Mouse (Mus musculus) limb, embryonic 12.5 days (tissue): ENCODE data around the gene Lgalsl. TPM values are rescaled to one million over a fixed set of nuclear protein-coding genes. Genes with fewer than 3 reads are reported as not detected.

Source experiments
- ATAC-seq: fragments of 200-750 bp; cut with Nextera tagmentation; 2 replicates; pipeline ENCODE4 v1.8.0; 2017; ENCODE audit warnings: low read depth, moderate TSS enrichment; ENCODE audit not compliant: insufficient number of reproducible peaks, insufficient read depth, low FRiP score, low TSS enrichment
- H3K27ac ChIP-seq: fragments of 300-500 bp; sonication (generic); 2 replicates; pipeline ENCODE4 v1.5.1; 2016; ENCODE audit warnings: mild to moderate bottlenecking, moderate library complexity
- H3K27me3 ChIP-seq: fragments of 300-500 bp; sonication (generic); 2 replicates; pipeline ENCODE4 v1.6.1; 2016; ENCODE audit warnings: mild to moderate bottlenecking, moderate library complexity
- H3K36me3 ChIP-seq: fragments of 300-500 bp; sonication (generic); 2 replicates; pipeline ENCODE4 v1.6.1; 2016; ENCODE audit warnings: mild to moderate bottlenecking, moderate library complexity
- H3K4me1 ChIP-seq: fragments of 300-500 bp; sonication (generic); replicated peaks from 2 replicates; pipeline ENCODE4 v1.6.1; 2016
- H3K4me2 ChIP-seq: fragments of 300-500 bp; sonication (generic); 2 replicates; pipeline ENCODE4 v1.6.1; 2016; ENCODE audit warnings: mild to moderate bottlenecking, moderate library complexity
- H3K4me3 ChIP-seq: fragments of 300-500 bp; sonication (generic); replicated peaks from 2 replicates; pipeline ENCODE4 v1.5.1; 2016; ENCODE audit warnings: mild to moderate bottlenecking
- H3K9ac ChIP-seq: fragments of 300-500 bp; sonication (generic); replicated peaks from 2 replicates; pipeline ENCODE4 v1.6.1; 2016; ENCODE audit warnings: mild to moderate bottlenecking, moderate library complexity
- H3K9me3 ChIP-seq: fragments of 300-500 bp; sonication (generic); 2 replicates; pipeline ENCODE4 v1.6.1; 2016; ENCODE audit warnings: mild to moderate bottlenecking, moderate library complexity
- WGBS: fragments of 180-500 bp; shearing (Covaris S2); methylation state at CpG from one replicate; pipeline ENCODE4 v1.1.7; 2016; 5-methylcytosine and 5-hydroxymethylcytosine counted together
- polyA plus RNA-seq: library from polyadenylated mRNA; unstranded; fragments of >200 nt; fragmentation: Nextera tagmentation; extraction: Ambion mirVana; gene quantifications from 2 replicates; pipeline ENCODE4 v1.2.1, GENCODE M21; 2016

The Lgalsl gene
- polyA plus RNA-seq, 1 experiment from 2014 or later, result 33.7 TPM

DNA sequence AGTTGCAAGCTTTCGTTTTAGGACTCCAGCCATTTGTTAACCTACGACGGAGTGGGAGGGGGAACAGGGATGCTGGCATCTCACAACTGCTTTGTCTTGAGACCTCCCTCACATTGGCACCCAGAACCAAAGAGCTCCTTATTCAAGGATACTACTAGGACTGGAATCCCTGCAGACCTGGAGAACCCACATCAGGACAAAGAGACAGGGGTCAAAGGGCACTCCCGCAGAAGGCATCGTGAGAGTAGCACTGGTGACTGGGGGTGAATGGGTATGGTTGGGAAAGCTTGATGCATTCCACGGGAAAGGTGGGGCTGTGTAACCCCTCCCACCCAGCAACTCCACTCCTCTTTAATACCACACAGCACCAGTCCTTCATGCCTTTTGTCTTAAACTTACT, 29.0 kb upstream of the Lgalsl start:
- Histone ChIP-seq H3K9ac (no peak overlapping the region), H3K4me1 (peaks cover 34% of the 10 kb centered on the region), H3K27ac (peak overlapping the region; percentile 70; the same call in 1 of the 2 replicates), H3K9me3 (no peaks in the 10 kb centered on the region), H3K36me3 (no peaks in the 10 kb centered on the region), H3K4me3 (no peak overlapping the region), H3K4me2 (peak overlapping the region; percentile 7; the same call in 1 of the 2 replicates), H3K27me3 (no peaks in the 10 kb centered on the region)
- ATAC-seq, result no peak
- 49% methylated on average over 6 of the region's 6 CpGs for WGBS

DNA sequence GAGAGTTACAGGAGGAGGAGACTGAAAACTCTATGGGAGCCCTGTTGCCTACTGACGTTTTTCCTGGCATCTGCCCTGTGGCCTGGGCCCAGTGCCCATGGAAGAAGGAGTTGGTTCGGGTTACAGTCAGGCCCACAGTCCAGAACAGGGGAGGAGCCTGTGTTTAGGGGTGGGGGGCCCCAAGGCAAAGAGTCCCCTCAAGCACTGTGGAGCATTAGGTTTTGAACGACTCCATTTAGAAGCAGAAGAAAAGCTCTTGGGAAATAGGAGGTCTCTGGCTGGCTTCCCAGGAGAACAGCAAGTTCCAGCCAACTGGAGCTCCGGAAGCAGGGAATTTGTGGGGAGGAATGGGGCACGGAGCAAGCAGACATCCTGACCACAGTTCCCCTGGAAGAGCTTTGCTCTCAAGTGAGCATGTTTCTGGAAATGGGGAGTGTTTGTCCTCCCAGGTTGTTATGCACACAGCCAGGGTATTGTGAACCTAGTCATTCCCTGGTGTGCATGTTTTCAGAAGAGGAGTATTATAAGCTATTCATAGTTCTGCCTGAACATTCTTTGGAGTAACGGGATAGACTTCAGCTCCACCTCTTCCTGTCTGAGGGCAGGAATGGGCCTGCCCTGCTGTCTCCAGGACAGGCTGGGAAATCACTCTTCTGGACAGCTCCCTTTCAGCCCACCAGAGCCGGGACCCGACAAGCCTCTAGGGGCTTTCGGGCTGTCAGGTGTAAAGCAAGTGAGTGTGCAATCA, 28.2 kb upstream of the Lgalsl start:
- WGBS, result 19% methylated on average over 9 of the region's 9 CpGs
- Histone ChIP-seq H3K36me3 (no peaks in the 10 kb centered on the region), H3K4me2 (peak overlapping the region; percentile 7; the same call in 1 of the 2 replicates), H3K4me1 (peaks cover 34% of the 10 kb centered on the region), H3K4me3 (no peak overlapping the region), H3K27me3 (no peaks in the 10 kb centered on the region), H3K9me3 (no peaks in the 10 kb centered on the region), H3K9ac (no peak overlapping the region), H3K27ac (peak overlapping the region; percentile 70)
- ATAC-seq, result peak; percentile 4; the same call in 1 of the 2 replicates

DNA sequence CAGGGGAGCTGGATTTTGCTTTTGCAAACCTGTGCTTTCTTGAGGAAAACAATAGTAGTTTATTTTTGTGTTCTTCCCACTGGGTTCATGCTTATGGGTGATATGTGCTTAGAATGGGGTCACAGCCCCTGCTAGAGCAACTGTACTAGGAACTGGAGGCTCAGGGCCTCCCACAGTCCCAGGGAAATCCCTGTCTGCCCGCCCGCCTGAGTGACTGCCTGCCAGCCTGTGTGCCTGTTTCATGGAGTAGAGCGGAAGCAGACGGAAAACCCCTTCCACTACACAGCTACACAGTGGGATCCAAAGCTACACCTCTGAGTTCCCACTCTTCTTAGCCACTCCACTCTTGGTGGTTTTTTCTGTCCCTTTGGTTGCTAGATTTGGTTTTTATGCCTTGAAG, 27.1 kb upstream of the Lgalsl start:
- ATAC-seq, result no peak
- peaks cover 34% of the 10 kb centered on the region for H3K4me1 ChIP-seq
- H3K9ac ChIP-seq, result no peak overlapping the region
- no peak overlapping the region for H3K4me3 ChIP-seq
- no peaks in the 10 kb centered on the region for H3K9me3 ChIP-seq
- H3K27me3 ChIP-seq, result no peaks in the 10 kb centered on the region
- 0 out of 2 replicates have a peak overlapping the region, but pooled peaks have one; percentile 70 for H3K27ac ChIP-seq
- WGBS, result 82% methylated on average over 4 of the region's 4 CpGs
- no peaks in the 10 kb centered on the region for H3K36me3 ChIP-seq
- H3K4me2 ChIP-seq, result no peak overlapping the region

DNA sequence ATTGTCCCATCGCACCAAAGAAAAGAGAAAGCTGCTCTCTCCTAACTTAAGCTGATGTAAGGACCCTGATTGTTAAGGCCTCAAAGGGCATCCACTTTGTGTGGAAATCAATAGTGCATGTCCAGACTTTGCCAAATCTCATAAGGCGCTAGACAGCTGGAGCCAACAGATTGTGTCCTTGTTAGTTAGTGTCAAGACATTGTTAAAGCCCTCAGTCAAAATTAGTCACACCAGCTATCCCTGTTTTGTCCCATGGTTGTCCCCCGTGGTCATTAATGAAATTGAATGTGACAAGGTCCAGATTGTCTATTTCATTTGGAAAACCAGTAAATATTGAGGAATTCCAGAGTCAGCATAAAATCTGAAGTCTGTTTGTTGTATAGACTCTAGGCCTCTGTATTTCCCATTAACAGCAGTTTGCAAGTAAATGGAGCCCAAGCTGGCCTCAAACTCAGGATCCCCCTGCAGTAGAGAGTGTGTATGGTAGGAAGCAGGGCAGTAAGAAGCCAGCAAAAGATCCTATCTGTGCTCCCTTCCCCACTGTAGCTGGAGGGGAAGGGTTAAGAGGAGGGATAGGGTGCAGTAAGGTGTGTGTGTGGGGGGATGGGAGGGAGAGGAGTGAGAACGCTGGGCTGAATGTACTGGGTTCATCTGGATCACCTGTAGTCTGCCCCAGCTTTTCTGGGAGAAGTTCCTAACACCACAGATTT, 23.3 kb upstream of the Lgalsl start:
- no peak overlapping the region for H3K4me3 ChIP-seq
- H3K36me3 ChIP-seq, result no peaks in the 10 kb centered on the region
- no peaks in the 10 kb centered on the region for H3K27me3 ChIP-seq
- no peak overlapping the region for H3K27ac ChIP-seq
- H3K4me2 ChIP-seq, result no peak overlapping the region
- peaks cover 32% of the 10 kb centered on the region for H3K4me1 ChIP-seq
- WGBS, result 75% methylated on average over 4 of the region's 4 CpGs
- no peak for ATAC-seq
- no peaks in the 10 kb centered on the region for H3K9me3 ChIP-seq
- H3K9ac ChIP-seq, result no peak overlapping the region

DNA sequence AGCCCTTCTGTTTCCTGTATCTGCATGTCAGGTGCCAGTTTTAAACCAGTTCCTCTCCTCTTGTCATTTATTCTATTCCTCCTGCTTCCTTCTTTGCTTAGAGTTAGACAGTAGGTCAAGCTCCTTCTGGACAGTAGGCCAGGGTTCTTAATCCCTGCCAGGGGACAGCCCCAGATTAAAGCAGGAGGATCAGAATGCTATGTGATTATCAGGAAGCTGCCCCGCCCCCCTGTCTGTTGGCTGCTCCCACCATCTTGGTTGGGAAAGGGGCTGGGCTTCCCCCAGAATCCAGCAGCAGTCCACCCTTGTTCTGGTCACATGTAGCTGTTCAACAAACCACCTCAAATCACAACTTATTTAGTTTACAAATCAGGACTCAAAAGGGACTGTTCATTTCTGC, 19.3 kb upstream of the Lgalsl start:
- H3K9ac ChIP-seq, result no peak overlapping the region
- no peak for ATAC-seq
- peaks cover 12% of the 10 kb centered on the region; the same call in 1 of the 2 replicates for H3K4me1 ChIP-seq
- H3K27ac ChIP-seq, result no peak overlapping the region
- no peak overlapping the region for H3K4me2 ChIP-seq
- no peak overlapping the region for H3K4me3 ChIP-seq
- 87% methylated on average over 1 of the region's 1 CpGs for WGBS
- no peaks in the 10 kb centered on the region for H3K36me3 ChIP-seq
- H3K9me3 ChIP-seq, result no peaks in the 10 kb centered on the region
- no peaks in the 10 kb centered on the region for H3K27me3 ChIP-seq

DNA sequence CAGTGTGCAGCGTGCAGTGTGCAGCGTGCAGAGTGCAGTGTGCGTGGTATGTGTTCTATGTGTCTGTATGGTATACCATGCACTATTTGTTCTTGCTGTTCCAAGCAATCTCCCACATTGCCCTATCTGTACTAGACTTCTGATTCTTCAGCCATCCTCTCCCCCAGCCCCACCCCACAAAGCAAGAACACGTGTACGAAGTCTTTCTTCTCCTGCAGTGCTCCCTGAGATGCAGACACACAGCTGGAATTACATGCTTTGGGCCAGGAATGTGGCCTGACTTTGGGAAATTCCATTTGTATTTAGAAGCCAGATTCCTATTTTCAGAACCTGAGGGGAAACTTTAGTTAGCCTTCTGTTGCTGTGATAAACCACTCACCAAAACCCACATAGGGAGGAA, 18.5 kb upstream of the Lgalsl start:
- no peak overlapping the region for H3K4me2 ChIP-seq
- WGBS, result 71% methylated on average over 5 of the region's 5 CpGs
- no peak overlapping the region for H3K9ac ChIP-seq
- ATAC-seq, result no peak
- H3K27ac ChIP-seq, result no peak overlapping the region
- H3K4me3 ChIP-seq, result no peak overlapping the region
- H3K36me3 ChIP-seq, result no peaks in the 10 kb centered on the region
- H3K9me3 ChIP-seq, result no peaks in the 10 kb centered on the region
- peaks cover 11% of the 10 kb centered on the region; the same call in 1 of the 2 replicates for H3K4me1 ChIP-seq
- H3K27me3 ChIP-seq, result no peaks in the 10 kb centered on the region

DNA sequence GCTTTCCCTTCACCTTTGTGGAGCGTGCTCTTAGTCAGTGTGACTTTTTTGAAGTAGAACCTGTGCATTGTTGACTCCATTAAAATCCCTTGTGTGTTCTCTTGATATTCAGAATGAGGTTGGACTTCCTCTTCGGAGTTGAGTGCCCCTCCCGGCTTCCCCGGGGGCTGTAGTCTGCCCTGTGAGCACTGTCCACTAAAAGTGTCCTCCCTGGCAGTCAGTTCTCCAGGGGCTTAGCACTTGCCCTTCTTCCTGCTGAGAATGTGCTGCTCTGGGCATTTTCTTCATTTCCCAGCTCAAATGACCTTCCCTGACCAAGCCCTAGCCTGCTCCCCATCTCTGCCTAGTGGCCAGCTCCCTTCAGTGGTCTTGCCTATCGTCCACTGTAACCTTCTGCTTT, 6.5 kb upstream of the Lgalsl start:
- no peak overlapping the region for H3K4me2 ChIP-seq
- no peak overlapping the region for H3K4me3 ChIP-seq
- no peak overlapping the region for H3K27ac ChIP-seq
- 86% methylated on average over 5 of the region's 5 CpGs for WGBS
- no peak for ATAC-seq
- no peaks in the 10 kb centered on the region for H3K36me3 ChIP-seq
- peaks cover 9% of the 10 kb centered on the region; the same call in 1 of the 2 replicates for H3K4me1 ChIP-seq
- no peaks in the 10 kb centered on the region for H3K9me3 ChIP-seq
- H3K9ac ChIP-seq, result no peak overlapping the region
- peaks cover 3% of the 10 kb centered on the region; the same call in 1 of the 2 replicates for H3K27me3 ChIP-seq

DNA sequence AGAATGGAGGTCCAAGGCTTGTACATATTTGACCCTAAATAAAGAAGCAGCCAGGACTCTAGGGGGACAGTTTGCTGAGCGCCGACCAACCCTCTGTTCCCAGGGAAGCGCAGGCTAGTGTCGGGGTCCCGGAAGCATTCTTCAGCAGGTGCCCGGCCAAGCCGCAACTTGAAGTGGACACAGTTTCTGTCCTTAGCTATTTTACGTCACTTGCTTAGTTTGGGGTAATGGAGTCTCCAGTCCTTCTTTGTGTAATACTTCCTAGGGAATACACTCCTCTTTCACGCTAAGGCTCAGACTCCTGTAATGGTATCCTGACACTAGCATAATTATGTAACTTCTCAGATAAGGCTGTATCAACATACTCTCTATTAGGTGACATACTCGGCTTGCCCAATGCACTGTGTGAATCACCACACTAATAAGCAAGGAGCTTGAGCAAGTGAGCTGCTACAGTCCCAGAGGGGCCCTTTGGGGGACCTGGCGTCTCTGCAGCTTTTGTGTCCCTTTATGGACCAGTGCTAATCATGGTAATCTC, 813 bp upstream of the Lgalsl start:
- H3K27me3 ChIP-seq, result peaks cover 8% of the 10 kb centered on the region
- H3K36me3 ChIP-seq, result peaks cover 15% of the 10 kb centered on the region
- peak overlapping the region; percentile 85 for H3K4me2 ChIP-seq
- no peak for ATAC-seq
- H3K9ac ChIP-seq, result peak overlapping the region; percentile 92; the same call in 1 of the 2 replicates
- H3K4me1 ChIP-seq, result peaks cover 32% of the 10 kb centered on the region
- H3K27ac ChIP-seq, result no peak overlapping the region
- 22% methylated on average over 11 of the region's 11 CpGs for WGBS
- H3K9me3 ChIP-seq, result no peaks in the 10 kb centered on the region
- peak overlapping the region; percentile 90 for H3K4me3 ChIP-seq

DNA sequence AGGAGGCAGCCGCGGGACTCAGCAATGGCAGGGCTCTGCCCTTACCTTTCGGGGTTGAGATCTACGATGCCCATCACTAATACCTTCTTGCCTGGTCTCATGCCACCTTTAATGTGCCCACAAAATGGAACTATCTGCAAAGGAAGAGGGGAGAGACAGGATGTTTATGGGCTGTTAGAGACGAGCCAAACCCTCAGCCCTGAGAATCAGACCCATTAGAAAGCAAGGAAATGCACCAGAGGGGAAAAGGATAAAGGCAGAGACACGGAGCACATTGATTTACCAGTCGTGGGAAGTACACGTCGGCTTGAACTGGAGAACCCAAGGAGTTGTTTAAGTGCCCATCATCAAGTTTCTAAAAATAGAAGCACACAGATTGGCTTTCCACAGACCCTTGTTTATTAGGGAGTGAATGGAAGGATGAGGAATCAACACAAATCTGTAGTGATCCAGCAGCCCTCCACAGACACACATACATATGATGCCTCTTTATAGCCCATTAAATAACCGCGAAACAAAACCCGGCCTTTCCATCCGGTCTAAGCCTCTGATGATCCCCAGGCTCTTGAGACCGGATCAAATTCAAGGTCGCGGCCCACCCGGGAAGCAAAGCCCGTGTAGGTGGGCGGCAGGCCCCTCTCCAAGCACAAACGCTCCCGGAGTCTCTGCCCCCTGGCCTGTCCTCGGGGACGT, 717 bp downstream of the Lgalsl start:
- Histone ChIP-seq H3K27me3 (peaks cover 8% of the 10 kb centered on the region), H3K4me1 (peaks cover 32% of the 10 kb centered on the region), H3K27ac (peak overlapping the region; percentile 77), H3K9me3 (no peaks in the 10 kb centered on the region), H3K4me2 (peak overlapping the region; percentile 85), H3K9ac (peak overlapping the region; percentile 92), H3K4me3 (peak overlapping the region; percentile 90), H3K36me3 (peaks cover 24% of the 10 kb centered on the region)
- ATAC-seq, result peak; percentile 33; the same call in 1 of the 2 replicates
- WGBS, result 12% methylated on average over 23 of the region's 23 CpGs

DNA sequence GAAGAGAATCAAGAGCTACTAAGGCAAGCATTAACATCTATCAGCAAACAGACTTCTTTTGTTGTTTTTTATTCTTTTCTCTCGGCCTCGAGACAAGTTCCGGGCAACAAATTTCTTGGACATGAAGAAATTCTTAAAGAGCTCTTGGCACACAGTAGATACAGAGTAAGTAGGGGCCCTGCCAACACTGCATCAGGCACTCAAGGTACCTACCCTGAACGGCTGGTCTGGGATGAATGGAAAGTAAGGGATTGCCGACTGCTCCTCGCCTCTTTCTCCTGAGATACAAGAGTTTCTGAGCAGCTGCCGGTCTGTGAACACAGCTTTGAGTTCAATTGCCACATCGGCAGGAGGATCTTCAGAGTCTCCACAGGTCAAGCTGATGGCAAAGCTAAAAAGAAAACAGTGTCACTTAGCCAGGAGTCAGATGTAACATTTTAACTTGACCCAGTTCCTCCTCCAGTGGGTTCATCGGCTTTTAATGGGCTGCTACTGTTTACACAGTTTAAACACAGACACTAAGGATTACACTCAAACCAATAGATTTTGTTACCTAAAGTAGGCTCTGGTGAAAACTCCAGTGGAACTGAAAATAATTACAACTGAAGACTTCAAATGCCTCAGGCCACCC, 1.7 kb downstream of the Lgalsl start:
- H3K9me3 ChIP-seq, result no peaks in the 10 kb centered on the region
- H3K4me3 ChIP-seq, result no peak overlapping the region
- no peak for ATAC-seq
- H3K27ac ChIP-seq, result no peak overlapping the region
- peak overlapping the region; percentile 85; the same call in 1 of the 2 replicates for H3K4me2 ChIP-seq
- WGBS, result 67% methylated on average over 9 of the region's 9 CpGs
- H3K9ac ChIP-seq, result no peak overlapping the region
- peaks cover 36% of the 10 kb centered on the region for H3K4me1 ChIP-seq
- H3K36me3 ChIP-seq, result peaks cover 24% of the 10 kb centered on the region
- peaks cover 8% of the 10 kb centered on the region for H3K27me3 ChIP-seq
